22 mouse cellular contexts compared by ENCODE assay signal in genomic region chr7:34255916-34256315, GRCm38 (mm10). TPM values are rescaled to one million over a fixed set of nuclear protein-coding genes. Genes with fewer than 3 reads are reported as not detected.
A peak's percentile ranks its signal among the peaks of the same experiment; 100 is the strongest.
DNase-seq lines count a peak whose midpoint lies in the region; ATAC-seq and TF ChIP-seq lines count a peak whose summit lies in the region.
"Had no signal": no experiment of that assay in that cellular context is flagged by ENCODE, and none has a peak within 500 bp of the region (broad histone marks: within the 10 kb centered on the region; RNA-seq: fewer than 3 reads in every experiment).

No protein-coding gene starts in this region.

- H3K4me2 ChIP-seq in heart, embryonic 15.5 days, result no peak overlapping the region
- H3K4me2 ChIP-seq in kidney, embryonic 14.5 days (replicated peaks; ENCODE audit: low read depth, low read length), result no peak overlapping the region
- H3K4me2 ChIP-seq in lung, embryonic 16.5 days (ENCODE audit: low read depth, low read length), result no peak overlapping the region
- no peak overlapping the region for H3K4me2 ChIP-seq in stomach, postnatal 0 days (replicated peaks; ENCODE audit: low read depth)
- H3K4me2 ChIP-seq: embryonic facial prominence, embryonic 15.5 days; neural tube, embryonic 13.5 days had no signal

- no peak for ATAC-seq in heart, embryonic 15.5 days (replicated peaks; ENCODE audit: insufficient number of reproducible peaks, insufficient read depth, low FRiP score, low read depth)
- no peak for ATAC-seq in kidney, embryonic 14.5 days (ENCODE audit: low FRiP score, low TSS enrichment)
- ATAC-seq in lung, embryonic 16.5 days (ENCODE audit: low read depth), result no peak
- ATAC-seq in stomach, postnatal 0 days (ENCODE audit: low FRiP score, low TSS enrichment), result no peak

- no peaks in the 10 kb centered on the region for H3K4me1 ChIP-seq in heart, embryonic 15.5 days (replicated peaks)
- H3K4me1 ChIP-seq in kidney, embryonic 14.5 days (ENCODE audit: control insufficient read depth, insufficient read depth, low read length), result no peaks in the 10 kb centered on the region
- H3K4me1 ChIP-seq in lung, embryonic 16.5 days (replicated peaks; ENCODE audit: control insufficient read depth, insufficient read depth, low read length), result no peaks in the 10 kb centered on the region
- H3K4me1 ChIP-seq in stomach, postnatal 0 days (replicated peaks; ENCODE audit: control insufficient read depth, insufficient read depth), result no peaks in the 10 kb centered on the region
- H3K4me1 ChIP-seq: embryonic facial prominence, embryonic 15.5 days; hindbrain, embryonic 10.5 days; neural tube, embryonic 13.5 days had no signal

- peaks cover 68% of the 10 kb centered on the region for H3K36me3 ChIP-seq in heart, embryonic 15.5 days
- H3K36me3 ChIP-seq in kidney, embryonic 14.5 days (ENCODE audit: control insufficient read depth, insufficient read depth, low read length), result peaks cover 66% of the 10 kb centered on the region
- H3K36me3 ChIP-seq in lung, embryonic 16.5 days (ENCODE audit: control insufficient read depth, insufficient read depth, low read length), result peaks cover 31% of the 10 kb centered on the region
- H3K36me3 ChIP-seq in stomach, postnatal 0 days (ENCODE audit: control insufficient read depth, insufficient read depth, low read length), result peaks cover 20% of the 10 kb centered on the region

- H3K4me3 ChIP-seq in heart, embryonic 15.5 days, result no peak overlapping the region
- no peak overlapping the region for H3K4me3 ChIP-seq in kidney, embryonic 14.5 days (ENCODE audit: low read length)
- no peak overlapping the region for H3K4me3 ChIP-seq in lung, embryonic 16.5 days (ENCODE audit: low read length)
- H3K4me3 ChIP-seq in stomach, postnatal 0 days (ENCODE audit: low read depth, low read length), result no peak overlapping the region
- H3K4me3 ChIP-seq: embryonic facial prominence, embryonic 15.5 days; hindbrain, embryonic 10.5 days; megakaryocyte, embryonic 14.5 days; neural tube, embryonic 13.5 days had no signal

- WGBS in heart, embryonic 15.5 days, result 78% methylated on average over 1 of the region's 1 CpGs
- WGBS in kidney, embryonic 14.5 days, result 75% methylated on average over 1 of the region's 1 CpGs
- 77% methylated on average over 1 of the region's 1 CpGs for WGBS in lung, embryonic 16.5 days
- WGBS in stomach, postnatal 0 days, result 79% methylated on average over 1 of the region's 1 CpGs

- H3K9me3 ChIP-seq in heart, embryonic 15.5 days (replicated peaks), result no peaks in the 10 kb centered on the region
- H3K9me3 ChIP-seq in kidney, embryonic 14.5 days (ENCODE audit: control insufficient read depth, low read length), result no peaks in the 10 kb centered on the region
- H3K9me3 ChIP-seq in lung, embryonic 16.5 days (ENCODE audit: control insufficient read depth, low read length), result no peaks in the 10 kb centered on the region
- H3K9me3 ChIP-seq in stomach, postnatal 0 days (ENCODE audit: control insufficient read depth, low read length), result no peaks in the 10 kb centered on the region
- H3K9me3 ChIP-seq: embryonic facial prominence, embryonic 15.5 days; hindbrain, embryonic 10.5 days; megakaryocyte, embryonic 14.5 days; neural tube, embryonic 13.5 days had no signal

- no peak for TF ChIP-seq EP300 in stomach, postnatal 0 days (optimal IDR thresholded peaks at IDR 0.05)

- H3K27ac ChIP-seq in heart, embryonic 15.5 days, result peak overlapping the region; percentile 55
- peak overlapping the region; percentile 24; the same call in 1 of the 2 replicates for H3K27ac ChIP-seq in kidney, embryonic 14.5 days (ENCODE audit: low read depth, low read length)
- H3K27ac ChIP-seq in lung, embryonic 16.5 days (ENCODE audit: low read length), result peak overlapping the region; percentile 62
- H3K27ac ChIP-seq in stomach, postnatal 0 days (replicated peaks), result peak overlapping the region; percentile 30; the same call in 1 of the 2 replicates
- H3K27ac ChIP-seq: embryonic facial prominence, embryonic 15.5 days; hindbrain, embryonic 10.5 days; liver, embryonic 14.5 days had no signal

- intact Hi-C loops in heart, postnatal 25 days (cut with DNase I), result no loop called here

- no peak for TF ChIP-seq CTCF in stomach, postnatal 0 days (IDR thresholded peaks at IDR 0.05; ENCODE audit: low read depth)

- H3K9ac ChIP-seq in heart, embryonic 15.5 days, result no peak overlapping the region
- H3K9ac ChIP-seq in kidney, embryonic 14.5 days (ENCODE audit: low read depth, low read length), result no peak overlapping the region
- no peak overlapping the region for H3K9ac ChIP-seq in lung, embryonic 16.5 days (ENCODE audit: low read length)
- no peak overlapping the region for H3K9ac ChIP-seq in stomach, postnatal 0 days (ENCODE audit: low read length)
- H3K9ac ChIP-seq: embryonic facial prominence, embryonic 15.5 days; liver, embryonic 14.5 days; neural tube, embryonic 13.5 days had no signal

- H3K27me3 ChIP-seq in heart, embryonic 15.5 days, result no peaks in the 10 kb centered on the region
- no peaks in the 10 kb centered on the region for H3K27me3 ChIP-seq in kidney, embryonic 14.5 days (ENCODE audit: control insufficient read depth, insufficient read depth, low read length)
- H3K27me3 ChIP-seq in lung, embryonic 16.5 days (ENCODE audit: control insufficient read depth, insufficient read depth, low read depth, low read length), result no peaks in the 10 kb centered on the region
- H3K27me3 ChIP-seq in stomach, postnatal 0 days (ENCODE audit: control insufficient read depth, insufficient read depth, low read length), result no peaks in the 10 kb centered on the region
- H3K27me3 ChIP-seq: embryonic facial prominence, embryonic 15.5 days; megakaryocyte, embryonic 14.5 days; neural tube, embryonic 13.5 days had no signal

- no peak for DNase-seq in heart, postnatal 25 days (ENCODE audit: low spot score)
- DNase-seq in kidney, adult 9 months, result no peak
- DNase-seq in lung, postnatal 4 days, result no peak
- no peak for DNase-seq in stomach, postnatal 0 days (ENCODE audit: low spot score)
- DNase-seq: cerebellum, adult 18-20 months; gastrocnemius, postnatal 25 days; right cerebral cortex, postnatal 25 days; thymus, adult 2 months had no signal

RNA-seq across cellular contexts. Expression of gene Gm6096, which starts 5.1 kb away (rescaled TPM):
- 0.31 TPM in 1 of 2 replicates, not detected in the other for polyA plus RNA-seq in heart, embryonic 15.5 days (2015; fragmentation: Nextera tagmentation; extraction: Ambion mirVana)
- not detected for total RNA-seq in heart, postnatal 25 days (2021)
- 0.69 TPM in 1 of 2 replicates, not detected in the other for polyA plus RNA-seq in kidney, embryonic 14.5 days (2014; fragmentation: Nextera tagmentation; extraction: Ambion mirVana)
- not detected in 2 replicates for polyA plus RNA-seq in lung, embryonic 16.5 days (2015; fragmentation: Nextera tagmentation; extraction: Ambion mirVana)
- not detected in 2 replicates for polyA plus RNA-seq in stomach, postnatal 0 days (2015; fragmentation: Nextera tagmentation; extraction: Ambion mirVana)
- total RNA-seq: common myeloid progenitor, adult 5-6 weeks; ES-E14; gastrocnemius, postnatal 25 days had no signal
- polyA plus RNA-seq: brain, embryonic 14.5 days; embryonic facial prominence, embryonic 15.5 days; frontal cortex, adult 2 months; hindbrain, embryonic 10.5 days; large intestine, adult 2 months; limb, embryonic 11.5 days; neural tube, embryonic 13.5 days; thymus, adult 2 months had no signal

RNA-seq across cellular contexts. Expression of gene Gpi1, which starts 25.8 kb away (rescaled TPM):
- polyA plus RNA-seq in heart, embryonic 15.5 days (2015; fragmentation: Nextera tagmentation; extraction: Ambion mirVana), result 660 and 727 TPM in 2 replicates
- total RNA-seq in heart, postnatal 25 days (2021), result 100 to 1,000 TPM; 547 to 566 TPM
- polyA plus RNA-seq in kidney, embryonic 14.5 days (2014; fragmentation: Nextera tagmentation; extraction: Ambion mirVana), result 229 and 366 TPM in 2 replicates
- polyA plus RNA-seq in lung, embryonic 16.5 days (2015; fragmentation: Nextera tagmentation; extraction: Ambion mirVana), result 252 and 256 TPM in 2 replicates
- polyA plus RNA-seq in stomach, postnatal 0 days (2015; fragmentation: Nextera tagmentation; extraction: Ambion mirVana), result 235 and 244 TPM in 2 replicates

RNA-seq across cellular contexts. Expression of gene 4931406P16Rik, which starts 57.4 kb away (rescaled TPM):
- 28.2 and 32.5 TPM in 2 replicates for polyA plus RNA-seq in heart, embryonic 15.5 days (2015; fragmentation: Nextera tagmentation; extraction: Ambion mirVana)
- 10 to 100 TPM; 45.3 to 52.9 TPM for total RNA-seq in heart, postnatal 25 days (2021)
- 45.5 and 45.7 TPM in 2 replicates for polyA plus RNA-seq in kidney, embryonic 14.5 days (2014; fragmentation: Nextera tagmentation; extraction: Ambion mirVana)
- polyA plus RNA-seq in lung, embryonic 16.5 days (2015; fragmentation: Nextera tagmentation; extraction: Ambion mirVana), result 57.6 and 63.8 TPM in 2 replicates
- polyA plus RNA-seq in stomach, postnatal 0 days (2015; fragmentation: Nextera tagmentation; extraction: Ambion mirVana), result 15.2 and 16.1 TPM in 2 replicates

RNA-seq across cellular contexts. Expression of gene Pdcd2l, which starts 59.5 kb away (rescaled TPM):
- polyA plus RNA-seq in heart, embryonic 15.5 days (2015; fragmentation: Nextera tagmentation; extraction: Ambion mirVana), result 46.9 and 55.1 TPM in 2 replicates
- 10 to 100 TPM; 17.0 to 19.7 TPM for total RNA-seq in heart, postnatal 25 days (2021)
- polyA plus RNA-seq in kidney, embryonic 14.5 days (2014; fragmentation: Nextera tagmentation; extraction: Ambion mirVana), result 65.9 and 68.7 TPM in 2 replicates
- 56.2 and 57.2 TPM in 2 replicates for polyA plus RNA-seq in lung, embryonic 16.5 days (2015; fragmentation: Nextera tagmentation; extraction: Ambion mirVana)
- polyA plus RNA-seq in stomach, postnatal 0 days (2015; fragmentation: Nextera tagmentation; extraction: Ambion mirVana), result 30.4 and 34.6 TPM in 2 replicates
